Mouse (Mus musculus) adrenal gland, postnatal 36 days (tissue): ENCODE results near the gene Cd44. TPM values are rescaled to one million over a fixed set of nuclear protein-coding genes. Genes with fewer than 3 reads are reported as not detected.

Source experiments
- total RNA-seq, 2 experiments: library from RNA; stranded (reverse); gene quantifications; 2 replicates each; pipeline ENCODE4 v1.2.3; 2021

Gene Cd44
- total RNA-seq, 2 experiments from 2014 or later = 59.9 to 62.0 TPM

Other genes starting within 250 kb of the Cd44 start
- gene Slc1a2, start 243.0 kb downstream of the Cd44 start, total RNA-seq = under 1 TPM; 0.03 to 0.16 TPM
- gene Pdhx, start 171.8 kb upstream of the Cd44 start, total RNA-seq = 100 to 1,000 TPM; 112 to 120 TPM
- gene Apip, start 172.0 kb upstream of the Cd44 start, total RNA-seq = 10 to 100 TPM; 56.2 to 57.1 TPM